In genomic region chr12:28675121-28675924, GRCm38 (mm10) we compare ENCODE assay signal across 7 mouse cellular contexts. TPM values are rescaled to one million over a fixed set of nuclear protein-coding genes. Genes with fewer than 3 reads are reported as not detected.
DNase-seq lines count a peak whose midpoint lies in the region; ATAC-seq lines count a peak whose summit lies in the region.

Adi1 (plus strand) TSS chr12:28675231.

- WGBS in intestine, embryonic 15.5 days, result 2% methylated on average over 50 of the region's 53 CpGs
- 4% methylated on average over 53 of the region's 53 CpGs for WGBS in midbrain, embryonic 10.5 days

- H3K9me3 ChIP-seq in intestine, embryonic 15.5 days, result no peaks in the 10 kb centered on the region
- no peaks in the 10 kb centered on the region for H3K9me3 ChIP-seq in midbrain, embryonic 10.5 days (replicated peaks)

- peak within 1 kb of the TSS; percentile 61 for H3K9ac ChIP-seq in intestine, embryonic 15.5 days

- H3K4me1 ChIP-seq in intestine, embryonic 15.5 days (replicated peaks), result peaks cover 6% of the 10 kb centered on the region; the same call in 1 of the 2 replicates
- H3K4me1 ChIP-seq in midbrain, embryonic 10.5 days, result peaks cover 17% of the 10 kb centered on the region

- H3K36me3 ChIP-seq in intestine, embryonic 15.5 days, result peaks cover 8% of the 10 kb centered on the region
- peaks cover 23% of the 10 kb centered on the region for H3K36me3 ChIP-seq in midbrain, embryonic 10.5 days

- H3K27me3 ChIP-seq in intestine, embryonic 15.5 days (replicated peaks), result no peaks in the 10 kb centered on the region
- H3K27me3 ChIP-seq in midbrain, embryonic 10.5 days (ENCODE audit: low read depth, poor library complexity, severe bottlenecking), result no peaks in the 10 kb centered on the region

- peak; percentile 97 for ATAC-seq in intestine, embryonic 15.5 days

- intact Hi-C loops in gastrocnemius, postnatal 36 days (cut with DNase I), result no loop called here
- intact Hi-C loops in left cerebral cortex, postnatal 25 days (cut with DNase I), result loop anchor here (2.0 kb wide), 1 partner anchor 27 kb away; the partner anchor contains the start of gene Rnaseh1

- peak; percentile 71 to 72 for DNase-seq in adrenal gland, adult 18-20 months (ENCODE audit: low spot score in 2 of 2)
- DNase-seq in embryo, embryonic 11 days, result peak; percentile 92
- DNase-seq in gastrocnemius, postnatal 36 days, result peak; percentile 58 to 65
- DNase-seq in left cerebral cortex, postnatal 25 days (ENCODE audit: low spot score in 2 of 2), result peak; percentile 86 to 92
- peak; percentile 88 for DNase-seq in midbrain, embryonic 10.5 days (ENCODE audit: low spot score)
- DNase-seq in skeletal muscle tissue, adult 2 months (ENCODE audit: low read depth, low spot score), result peak; percentile 52

- H3K4me3 ChIP-seq in intestine, embryonic 15.5 days (replicated peaks), result peak within 1 kb of the TSS; percentile 55
- peak within 1 kb of the TSS; percentile 64 for H3K4me3 ChIP-seq in midbrain, embryonic 10.5 days

- peak within 1 kb of the TSS; percentile 63 for H3K4me2 ChIP-seq in intestine, embryonic 15.5 days (replicated peaks)

- peak within 1 kb of the TSS; percentile 93 for H3K27ac ChIP-seq in intestine, embryonic 15.5 days
- H3K27ac ChIP-seq in midbrain, embryonic 10.5 days (replicated peaks), result peak within 1 kb of the TSS; percentile 92

RNA-seq across cellular contexts. Expression of gene Adi1, which starts in this region (rescaled TPM):
- total RNA-seq in adrenal gland, adult 18-20 months (2021), result 10 to 100 TPM; 74.0 to 89.9 TPM
- total RNA-seq in gastrocnemius, postnatal 36 days (2021), result 10 to 100 TPM; 57.1 to 66.1 TPM
- polyA plus RNA-seq in intestine, embryonic 15.5 days (2015; fragmentation: Nextera tagmentation; extraction: Ambion mirVana), result 89.4 and 92.1 TPM in 2 replicates
- 10 to 100 TPM; 26.5 to 29.7 TPM for total RNA-seq in left cerebral cortex, postnatal 25 days (2021)
- polyA plus RNA-seq in midbrain, embryonic 10.5 days (2016; fragmentation: Nextera tagmentation; extraction: Ambion mirVana), result 43.3 and 48.1 TPM in 2 replicates

Comparison
In these comparisons a context has a peak if more than half of its experiments do, and no peak if none do; other contexts are left out.
1. Peak in every context shown above with its lines: DNase-seq, ATAC-seq, H3K4me3 ChIP-seq and H3K27ac ChIP-seq.